Mouse (Mus musculus) hindbrain, embryonic 10.5 days (tissue): ENCODE measurements around the gene Chek1. TPM values are rescaled to one million over a fixed set of nuclear protein-coding genes. Genes with fewer than 3 reads are reported as not detected.

Experiments
- DNase-seq: peaks from one replicate; pipeline ENCODE4 v3.0.0-alpha.2; 2017; ENCODE audit warnings: low spot score
- H3K27ac ChIP-seq: fragments of 300-500 bp; sonication (generic); 2 replicates; pipeline ENCODE4 v1.5.1; 2016; ENCODE audit warnings: mild to moderate bottlenecking, moderate library complexity
- H3K27me3 ChIP-seq: fragments of 300-500 bp; sonication (generic); 2 replicates; pipeline ENCODE4 v1.6.1; 2016; ENCODE audit warnings: mild to moderate bottlenecking; ENCODE audit not compliant: poor library complexity, insufficient read depth, severe bottlenecking
- H3K36me3 ChIP-seq: fragments of 300-500 bp; sonication (generic); 2 replicates; pipeline ENCODE4 v1.6.1; 2016; ENCODE audit warnings: mild to moderate bottlenecking, moderate library complexity
- H3K4me1 ChIP-seq: fragments of 300-500 bp; sonication (generic); replicated peaks from 2 replicates; pipeline ENCODE4 v1.6.1; 2016; ENCODE audit warnings: mild to moderate bottlenecking
- H3K4me3 ChIP-seq: fragments of 300-500 bp; sonication (generic); 2 replicates; pipeline ENCODE4 v1.5.1; 2016; ENCODE audit warnings: mild to moderate bottlenecking, moderate library complexity
- H3K9me3 ChIP-seq: fragments of 300-500 bp; sonication (generic); 2 replicates; pipeline ENCODE4 v1.6.1; 2016; ENCODE audit warnings: mild to moderate bottlenecking, moderate library complexity
- WGBS: fragments of 180-500 bp; shearing (Covaris S2); methylation state at CpG from one replicate; pipeline ENCODE4 v1.1.7; 2016; 5-methylcytosine and 5-hydroxymethylcytosine counted together
- polyA plus RNA-seq: library from polyadenylated mRNA; unstranded; fragments of >200 nt; fragmentation: Nextera tagmentation; extraction: Ambion mirVana; gene quantifications from 2 replicates; pipeline ENCODE4 v1.2.1, GENCODE M21; 2016

Gene Chek1
- polyA plus RNA-seq, result 33.9 and 50.4 TPM in 2 replicates

GRCm38 (mm10) chr9:36727034-36727755 is at the start of gene Chek1:
Gene Chek1 (minus strand): TSS chr9:36727065.
- 9% methylated on average over 12 of the region's 12 CpGs for WGBS
- Histone ChIP-seq H3K27ac (peak within 1 kb of the TSS; percentile 96), H3K4me1 (peaks cover 20% of the 10 kb centered on the region), H3K4me3 (peak within 1 kb of the TSS; percentile 85), H3K27me3 (no peaks in the 10 kb centered on the region), H3K9me3 (no peaks in the 10 kb centered on the region), H3K36me3 (peaks cover 43% of the 10 kb centered on the region)
- peak; percentile 5 for DNase-seq

GRCm38 (mm10) chr9:36769048-36769413 is 42.2 kb upstream of the Chek1 start:
- Histone ChIP-seq H3K4me3 (peak overlapping the region; percentile 93; the same call in 1 of the 2 replicates), H3K4me1 (peaks cover 18% of the 10 kb centered on the region), H3K9me3 (no peaks in the 10 kb centered on the region), H3K36me3 (peaks cover 10% of the 10 kb centered on the region), H3K27ac (no peak overlapping the region), H3K27me3 (no peaks in the 10 kb centered on the region)
- no peak for DNase-seq
- WGBS, result 92% methylated on average over 1 of the region's 1 CpGs

GRCm38 (mm10) chr9:36768156-36769047 is 41.5 kb upstream of the Chek1 start:
- H3K27ac ChIP-seq, result peak overlapping the region; percentile 93
- peak overlapping the region; percentile 93 for H3K4me3 ChIP-seq
- peak; percentile 45 for DNase-seq
- H3K9me3 ChIP-seq, result no peaks in the 10 kb centered on the region
- no peaks in the 10 kb centered on the region for H3K27me3 ChIP-seq
- 15% methylated on average over 25 of the region's 25 CpGs for WGBS
- H3K4me1 ChIP-seq, result peaks cover 18% of the 10 kb centered on the region
- H3K36me3 ChIP-seq, result peaks cover 16% of the 10 kb centered on the region

GRCm38 (mm10) chr9:36767203-36768143 is 40.6 kb upstream of the Chek1 start, which contains the start of gene Stt3a:
Gene Stt3a (minus strand): TSS chr9:36767679.
- Histone ChIP-seq H3K27me3 (no peaks in the 10 kb centered on the region), H3K4me3 (peak within 1 kb of the TSS; percentile 93), H3K27ac (peak within 1 kb of the TSS; percentile 93), H3K9me3 (no peaks in the 10 kb centered on the region), H3K4me1 (peaks cover 18% of the 10 kb centered on the region), H3K36me3 (peaks cover 25% of the 10 kb centered on the region)
- under 1% methylated on average over 60 of the region's 60 CpGs for WGBS
- DNase-seq, result peak; percentile 98

- Histone ChIP-seq H3K4me3 (no peak overlapping the region), H3K36me3 (peaks cover 53% of the 10 kb centered on the region), H3K4me1 (peaks cover 18% of the 10 kb centered on the region), H3K27ac (no peak overlapping the region), H3K27me3 (no peaks in the 10 kb centered on the region), H3K9me3 (no peaks in the 10 kb centered on the region)
- DNase-seq, result no peak
- 96% methylated on average over 1 of the region's 1 CpGs for WGBS
These were observed 37.5 kb upstream of the Chek1 start for GRCm38 (mm10) chr9:36764378-36764777.

GRCm38 (mm10) chr9:36726131-36727033 is 483 bp downstream of the Chek1 start:
- peaks cover 20% of the 10 kb centered on the region for H3K4me1 ChIP-seq
- H3K36me3 ChIP-seq, result peaks cover 43% of the 10 kb centered on the region
- no peaks in the 10 kb centered on the region for H3K27me3 ChIP-seq
- peak overlapping the region; percentile 85 for H3K4me3 ChIP-seq
- under 1% methylated on average over 53 of the region's 53 CpGs for WGBS
- peak; percentile 95 for DNase-seq
- H3K27ac ChIP-seq, result peak overlapping the region; percentile 96
- no peaks in the 10 kb centered on the region for H3K9me3 ChIP-seq

- H3K9me3 ChIP-seq, result no peaks in the 10 kb centered on the region
- DNase-seq, result no peak
- peaks cover 90% of the 10 kb centered on the region for H3K36me3 ChIP-seq
- 88% methylated on average over 3 of the region's 3 CpGs for WGBS
- H3K27me3 ChIP-seq, result no peaks in the 10 kb centered on the region
- no peak overlapping the region for H3K27ac ChIP-seq
- no peak overlapping the region for H3K4me3 ChIP-seq
- H3K4me1 ChIP-seq, result no peaks in the 10 kb centered on the region
These were observed 10.2 kb downstream of the Chek1 start for GRCm38 (mm10) chr9:36716624-36717023.

GRCm38 (mm10) chr9:36707304-36707703 is 19.6 kb downstream of the Chek1 start:
- Histone ChIP-seq H3K4me3 (no peak overlapping the region), H3K27ac (no peak overlapping the region), H3K36me3 (peaks cover 52% of the 10 kb centered on the region), H3K4me1 (no peaks in the 10 kb centered on the region), H3K9me3 (no peaks in the 10 kb centered on the region), H3K27me3 (no peaks in the 10 kb centered on the region)
- no peak for DNase-seq
- 94% methylated on average over 6 of the region's 6 CpGs for WGBS

- H3K27me3 ChIP-seq, result no peaks in the 10 kb centered on the region
- no peak for DNase-seq
- H3K9me3 ChIP-seq, result no peaks in the 10 kb centered on the region
- H3K4me3 ChIP-seq, result no peak overlapping the region
- no peak overlapping the region for H3K27ac ChIP-seq
- H3K36me3 ChIP-seq, result peaks cover 38% of the 10 kb centered on the region
- WGBS, result 89% methylated on average over 3 of the region's 3 CpGs
- no peaks in the 10 kb centered on the region for H3K4me1 ChIP-seq
These were observed 20.9 kb downstream of the Chek1 start for GRCm38 (mm10) chr9:36705923-36706322.

GRCm38 (mm10) chr9:36694276-36694675 is 32.6 kb downstream of the Chek1 start:
- DNase-seq, result no peak
- no peaks in the 10 kb centered on the region for H3K27me3 ChIP-seq
- no peak overlapping the region for H3K27ac ChIP-seq
- no peaks in the 10 kb centered on the region for H3K36me3 ChIP-seq
- H3K4me1 ChIP-seq, result no peaks in the 10 kb centered on the region
- H3K4me3 ChIP-seq, result no peak overlapping the region
- WGBS, result 94% methylated on average over 10 of the region's 10 CpGs
- no peaks in the 10 kb centered on the region for H3K9me3 ChIP-seq

- Histone ChIP-seq H3K4me1 (no peaks in the 10 kb centered on the region), H3K9me3 (no peaks in the 10 kb centered on the region), H3K27me3 (no peaks in the 10 kb centered on the region), H3K27ac (no peak within 1 kb of the TSS), H3K4me3 (no peak within 1 kb of the TSS), H3K36me3 (no peaks in the 10 kb centered on the region)
- WGBS, result 67% methylated on average over 1 of the region's 1 CpGs
- no peak for DNase-seq
These were observed 33.9 kb downstream of the Chek1 start, which contains the start of gene Acrv1 for GRCm38 (mm10) chr9:36692920-36693319. Gene Acrv1 (plus strand): TSS chr9:36693220.
